Mouse (Mus musculus) urinary bladder, postnatal 14 days (tissue): ENCODE data around the gene Adam12.

Experiments
- DNase-seq: peaks from one replicate; pipeline ENCODE4 v3.0.0; 2021; ENCODE audit warnings: low spot score

Gene Adam12

DNA sequence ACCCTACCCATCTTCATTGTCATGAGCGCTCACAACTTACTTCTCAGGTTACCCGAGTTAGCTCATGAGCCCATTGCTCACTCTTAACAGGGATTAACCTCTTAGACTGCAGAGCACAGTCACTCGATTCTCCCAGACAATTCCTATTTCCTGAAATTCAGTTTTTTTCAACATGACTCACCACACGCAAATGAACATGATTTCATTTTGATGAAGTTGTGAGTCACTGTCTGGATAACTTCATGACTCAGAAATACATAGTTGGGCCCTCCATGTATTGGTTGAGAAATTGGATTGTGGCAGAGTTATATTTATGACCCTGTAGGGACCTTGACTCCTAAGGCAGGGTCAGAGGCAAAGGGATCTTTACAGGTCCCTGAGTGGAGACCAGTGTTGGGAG, 230.4 kb downstream of the Adam12 start:
- no peak for DNase-seq

DNA sequence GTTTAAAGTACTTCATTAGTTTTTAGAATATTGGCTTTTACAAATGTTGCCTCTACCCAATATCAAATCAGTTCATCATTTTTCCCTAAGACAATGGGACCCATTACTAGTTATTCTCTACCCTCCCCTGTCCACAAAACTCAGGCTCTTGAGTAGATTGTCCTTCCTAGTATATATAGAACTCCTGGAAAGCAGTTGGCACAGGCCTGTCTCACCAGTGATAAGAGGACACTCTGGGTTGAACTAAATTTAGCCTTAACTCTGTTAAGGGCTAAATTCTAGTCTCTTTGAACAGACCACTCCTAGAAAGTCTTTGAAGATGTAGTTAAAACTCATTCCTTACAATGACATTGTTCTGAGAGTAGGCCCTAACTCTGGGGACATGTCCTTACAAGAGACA, 241.0 kb downstream of the Adam12 start:
- no peak for DNase-seq

DNA sequence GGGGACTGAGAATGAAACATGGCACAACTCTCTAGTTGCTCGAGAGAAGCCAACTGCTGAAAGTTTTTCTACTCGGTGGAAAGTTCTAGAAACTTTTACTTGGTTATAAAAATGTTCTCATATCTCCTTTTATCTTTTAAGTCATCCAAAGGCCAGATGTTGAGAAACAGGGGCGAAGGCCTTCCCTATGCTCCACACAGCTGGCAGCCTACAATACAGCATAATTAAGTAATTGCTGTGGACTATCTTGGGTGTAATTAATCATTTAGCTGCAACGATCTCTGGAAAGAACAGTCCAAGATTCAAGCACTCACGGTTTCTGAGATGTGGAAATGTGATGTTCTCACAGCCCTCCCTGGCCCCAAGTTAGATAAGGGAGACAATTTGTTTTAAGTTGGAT, 243.6 kb downstream of the Adam12 start:
- peak; percentile 13 for DNase-seq

DNA sequence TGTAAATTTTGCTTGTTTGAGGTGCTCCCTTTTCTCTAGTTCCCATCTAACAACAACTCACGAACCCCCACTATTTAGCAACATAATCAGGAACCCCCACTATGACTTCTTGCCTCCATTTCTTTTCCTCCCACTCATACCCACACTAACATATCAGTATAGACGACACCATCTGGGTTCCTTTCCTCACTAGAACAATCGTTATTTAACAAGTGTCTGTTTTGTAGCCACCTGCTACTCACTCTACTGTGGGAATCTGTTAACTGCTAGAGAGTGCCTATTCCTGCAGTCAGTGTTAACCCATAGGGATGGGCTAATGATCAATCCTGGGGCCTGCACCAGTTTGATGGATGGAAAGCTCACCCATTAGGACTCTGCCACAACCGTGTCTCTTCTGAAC, 245.7 kb downstream of the Adam12 start:
- no peak for DNase-seq

DNA sequence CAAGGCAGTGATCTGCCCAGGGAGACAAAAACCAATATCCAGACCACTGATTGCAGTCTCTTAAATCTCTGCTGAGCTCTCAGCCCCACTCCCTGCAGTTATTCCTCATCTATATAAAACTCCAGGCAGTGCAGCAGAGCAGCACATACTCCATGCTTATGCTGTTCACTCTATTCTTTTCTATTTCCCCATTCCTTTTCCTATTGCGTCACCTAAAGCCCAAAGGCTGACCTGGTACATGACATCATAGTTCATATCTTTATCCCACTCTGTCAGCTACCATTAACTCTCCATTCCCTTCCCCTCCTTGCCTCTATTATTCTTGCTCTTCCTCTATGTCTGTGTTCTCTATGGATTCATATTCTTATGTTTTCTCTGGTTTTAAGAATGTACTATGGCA, 246.3 kb downstream of the Adam12 start:
- DNase-seq: no peak

DNA sequence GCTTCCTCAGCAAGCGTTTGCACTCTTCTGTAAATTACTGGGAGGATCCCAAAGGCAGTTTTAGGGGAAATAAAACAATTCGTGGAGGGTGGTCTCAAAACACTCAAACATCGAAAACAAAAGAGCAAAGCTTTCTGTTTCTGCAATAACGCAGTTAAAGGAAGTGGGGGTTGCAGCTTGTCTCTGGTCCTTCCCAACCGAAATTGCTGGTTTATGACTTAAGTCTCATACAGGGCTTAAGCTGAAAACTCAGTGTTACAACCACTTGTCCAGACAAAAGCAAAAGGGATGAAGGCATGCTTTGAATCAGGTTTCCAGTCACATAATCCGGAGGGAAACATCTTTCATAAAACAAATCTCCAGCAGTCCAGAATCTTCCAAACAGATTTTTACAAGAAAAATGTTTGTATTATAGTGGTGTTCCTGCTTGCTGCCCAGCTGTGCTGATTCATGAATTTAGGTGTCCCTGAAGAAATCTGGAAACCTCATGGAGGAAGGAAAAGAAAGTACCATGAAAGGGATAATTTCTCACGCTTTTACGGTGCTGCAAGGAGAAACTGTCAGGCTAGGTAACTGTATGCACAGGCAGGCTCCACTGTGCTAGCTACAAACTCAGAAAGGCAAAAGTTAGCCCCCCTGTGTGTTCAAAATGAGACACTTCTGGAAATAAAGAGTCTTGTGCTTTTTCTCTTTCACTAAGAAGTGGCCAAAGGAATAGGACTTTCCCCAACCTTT, 255.4 kb downstream of the Adam12 start:
- no peak for DNase-seq

DNA sequence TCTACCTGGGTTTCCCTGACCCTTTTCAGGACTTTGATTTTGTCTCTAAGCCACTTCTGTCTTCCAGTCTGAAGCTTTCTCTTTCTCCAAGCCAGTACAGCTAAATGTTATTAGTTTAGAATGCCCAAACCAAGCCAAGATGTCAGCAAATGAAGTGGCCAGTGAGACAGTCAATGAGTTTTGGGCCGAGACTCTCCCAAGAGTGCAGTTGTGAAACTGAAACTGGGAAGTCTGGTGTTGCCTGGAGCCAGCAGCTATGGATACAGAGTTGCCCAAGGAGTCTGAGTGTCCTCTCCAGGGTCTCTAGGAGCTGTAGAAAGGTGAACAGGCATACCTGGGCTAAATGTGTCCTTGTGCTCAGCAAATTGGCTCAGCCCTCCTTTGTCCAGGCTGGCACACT, 260.9 kb downstream of the Adam12 start:
- no peak for DNase-seq

DNA sequence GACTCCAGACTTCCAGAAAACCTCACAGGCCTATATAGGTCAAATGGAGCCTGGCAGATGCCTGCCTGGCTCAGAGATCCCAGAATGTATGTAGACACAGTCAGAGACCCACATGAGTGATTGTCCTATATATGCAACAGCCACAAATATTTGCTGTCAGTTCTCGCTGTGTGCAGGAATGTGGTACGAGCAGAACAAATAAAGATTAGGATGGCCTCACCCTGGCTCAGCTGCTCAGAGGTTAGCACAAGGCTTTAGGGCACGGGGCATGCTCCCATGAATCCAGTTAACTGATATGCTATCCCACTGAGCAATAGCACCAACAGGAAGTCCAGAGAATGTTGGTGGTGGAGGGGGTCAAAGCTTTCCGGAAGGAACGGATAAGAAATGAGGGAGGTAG, 261.5 kb downstream of the Adam12 start:
- no peak for DNase-seq

DNA sequence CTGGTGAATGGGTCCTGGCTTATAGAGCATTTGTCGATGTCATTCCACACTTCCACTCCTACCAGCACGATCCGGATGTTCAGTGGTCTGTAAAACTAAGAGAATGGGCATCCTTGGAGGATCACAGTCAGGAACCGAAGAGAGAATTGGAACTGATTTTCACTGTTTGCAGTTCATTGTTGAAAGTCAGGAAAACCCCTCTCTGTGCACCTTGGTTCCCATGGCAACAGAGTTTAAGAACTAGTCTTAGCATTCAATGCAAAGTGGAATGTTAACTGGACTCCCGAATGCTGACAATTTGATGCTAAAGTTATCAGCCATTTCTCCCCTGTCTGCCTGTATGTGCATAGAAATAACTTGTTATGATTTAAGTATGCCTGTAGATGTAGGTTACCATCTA, 264.0 kb downstream of the Adam12 start:
- no peak for DNase-seq

DNA sequence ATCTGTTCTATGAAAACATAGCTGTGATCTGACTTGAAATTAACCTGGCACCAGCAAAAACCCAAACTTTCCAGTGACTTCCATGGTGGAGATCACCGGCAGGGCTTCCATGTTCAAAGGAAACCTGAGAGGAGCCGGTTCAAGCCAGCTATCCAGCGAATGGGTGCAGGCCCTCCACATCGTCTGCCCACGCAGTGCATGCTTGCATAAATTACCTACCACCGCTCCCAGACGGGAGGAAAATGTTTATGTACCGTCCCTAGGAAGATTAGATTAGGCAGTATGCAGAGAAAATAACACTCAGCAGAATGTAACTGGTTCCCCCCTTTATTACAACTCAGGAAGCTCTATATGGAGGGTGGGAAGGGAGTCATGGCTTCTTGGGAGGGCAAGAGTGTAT, 268.4 kb downstream of the Adam12 start:
- no peak for DNase-seq

DNA sequence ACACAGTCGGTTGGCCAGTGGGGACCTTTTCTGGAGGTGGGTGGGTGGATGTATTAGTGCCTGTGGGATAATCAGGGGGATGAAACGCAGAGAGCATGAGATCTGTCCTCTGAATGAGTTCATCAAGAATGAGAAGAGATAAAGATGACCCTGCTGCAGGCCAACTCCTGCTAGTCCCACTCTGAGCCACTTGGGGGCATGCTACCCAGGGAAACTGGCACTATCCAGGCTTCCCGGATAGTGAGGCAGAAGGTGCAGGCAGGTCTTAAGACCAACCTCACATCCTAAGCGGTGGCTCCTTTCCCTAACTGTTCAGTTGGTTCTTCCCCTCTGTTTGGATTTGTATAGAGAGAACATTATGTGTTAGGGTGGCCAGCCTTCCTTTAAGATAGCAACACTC, 272.7 kb downstream of the Adam12 start:
- DNase-seq: no peak

DNA sequence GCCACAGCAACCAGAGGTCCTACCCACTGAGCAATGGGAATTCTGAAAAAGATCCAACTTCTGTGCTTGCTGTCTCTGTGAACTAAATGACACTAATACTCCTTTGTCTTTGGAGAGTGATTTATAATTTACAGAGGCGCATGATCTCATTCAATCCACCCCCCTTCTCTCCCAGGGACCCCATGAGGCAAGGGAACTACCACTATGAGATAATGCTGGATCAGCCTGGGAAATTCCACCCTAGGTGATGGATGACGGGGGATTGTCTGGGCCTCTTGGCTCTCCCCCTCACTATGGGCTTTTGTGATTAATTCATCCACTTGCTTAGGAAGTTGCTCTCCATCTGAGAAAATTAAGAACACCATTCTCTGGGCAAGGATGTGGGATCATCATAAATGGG, 274.1 kb downstream of the Adam12 start:
- no peak for DNase-seq

DNA sequence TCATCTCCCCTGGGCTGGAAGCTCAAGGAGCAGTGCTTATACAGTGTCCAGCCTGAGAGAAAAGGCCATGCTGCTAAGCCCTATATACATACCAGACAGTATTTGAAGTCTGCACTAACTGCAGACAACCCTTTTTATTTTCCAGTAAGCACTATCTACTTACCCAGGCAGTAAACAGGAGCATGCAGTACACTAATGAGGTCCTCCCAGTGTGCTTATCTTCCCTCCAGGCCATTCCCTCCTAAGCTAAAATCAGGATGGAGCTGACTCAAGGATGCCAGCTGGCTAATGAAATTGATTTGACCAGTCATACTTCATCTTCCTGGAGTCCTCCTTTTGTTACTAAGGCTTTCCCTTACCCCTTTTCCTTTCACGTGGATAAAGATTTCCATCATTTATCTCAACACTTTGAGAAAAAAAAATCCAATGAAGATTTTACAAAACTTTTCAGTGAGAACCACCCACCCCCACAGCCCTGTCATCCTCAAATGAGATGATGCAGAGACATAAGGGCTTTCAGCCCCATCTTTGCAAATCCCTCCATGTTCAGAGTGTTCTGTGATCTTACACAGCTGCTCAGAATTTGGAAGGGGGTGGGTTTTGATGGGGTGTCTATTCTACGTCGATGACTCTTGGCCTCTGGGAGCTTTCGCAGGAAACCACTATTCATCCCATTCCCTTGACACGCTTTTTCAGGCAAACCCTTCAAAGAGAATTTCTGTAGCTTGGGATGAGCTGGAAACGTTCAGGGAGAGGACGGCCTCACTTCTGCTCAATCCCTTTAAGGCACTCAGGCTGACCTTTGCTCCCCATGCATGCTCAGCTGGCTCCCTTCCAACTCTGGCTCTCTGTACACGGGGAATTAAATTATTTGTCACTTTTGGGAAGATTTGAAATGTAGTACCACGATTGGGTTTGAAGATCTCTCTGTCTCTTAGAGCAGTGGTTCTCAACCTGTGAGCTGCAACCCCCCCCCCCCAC, 277.5 kb downstream of the Adam12 start:
- no peak for DNase-seq

DNA sequence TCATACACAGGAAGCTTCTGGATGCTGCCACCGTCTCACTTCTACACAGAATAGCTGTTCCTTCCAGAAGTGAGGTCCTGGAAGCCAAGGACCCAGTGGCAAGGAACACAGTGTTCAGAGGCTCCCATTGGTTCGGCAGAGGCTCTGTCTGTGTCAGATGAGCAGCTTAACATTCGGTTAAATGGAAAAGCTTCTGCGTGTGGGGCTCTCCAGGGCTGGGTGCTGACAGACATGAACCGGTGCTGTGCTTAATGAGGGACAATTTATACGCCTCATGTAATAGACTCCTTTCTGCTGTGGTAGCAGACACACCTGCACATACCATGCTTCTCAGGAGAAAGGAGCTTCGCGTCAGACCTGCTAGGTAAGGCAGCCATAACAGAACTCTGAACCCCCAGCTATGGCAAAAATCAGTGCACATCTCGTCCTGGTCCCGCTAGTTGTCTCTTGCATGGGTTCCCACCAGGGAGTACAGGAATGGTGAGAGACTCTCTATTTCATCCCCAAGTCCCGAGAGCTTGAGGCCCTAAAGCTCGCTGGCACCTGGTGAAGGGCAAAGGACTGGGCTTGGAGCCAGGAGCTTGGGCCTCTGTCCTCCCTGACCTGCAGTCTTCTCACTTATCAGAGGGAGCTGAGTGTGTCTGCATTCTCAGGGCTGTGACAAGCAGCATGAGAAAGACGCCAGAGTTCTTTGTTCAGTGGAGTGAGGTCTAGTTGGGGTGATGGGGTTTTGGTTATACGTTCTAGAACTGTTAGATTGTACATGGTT, 280.0 kb downstream of the Adam12 start:
- no peak for DNase-seq

DNA sequence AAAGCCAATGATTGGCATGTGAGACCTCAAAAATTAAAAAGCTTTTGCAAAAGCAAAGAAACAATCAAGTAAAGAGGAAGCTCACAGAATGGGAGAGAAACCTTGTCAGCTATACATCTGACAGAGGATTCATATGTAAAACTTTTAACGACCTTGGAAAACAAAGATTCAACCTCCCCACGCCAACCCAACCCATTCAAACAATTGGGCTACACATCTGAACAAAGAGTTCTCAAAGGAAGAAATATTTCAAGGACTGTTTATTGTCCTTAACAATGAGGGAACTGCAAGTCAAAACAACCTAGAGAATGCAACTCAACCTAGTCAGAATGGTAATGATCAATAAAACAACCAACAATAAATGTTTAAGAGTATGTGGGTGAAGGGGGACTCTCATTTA, 284.6 kb downstream of the Adam12 start:
- DNase-seq: no peak

DNA sequence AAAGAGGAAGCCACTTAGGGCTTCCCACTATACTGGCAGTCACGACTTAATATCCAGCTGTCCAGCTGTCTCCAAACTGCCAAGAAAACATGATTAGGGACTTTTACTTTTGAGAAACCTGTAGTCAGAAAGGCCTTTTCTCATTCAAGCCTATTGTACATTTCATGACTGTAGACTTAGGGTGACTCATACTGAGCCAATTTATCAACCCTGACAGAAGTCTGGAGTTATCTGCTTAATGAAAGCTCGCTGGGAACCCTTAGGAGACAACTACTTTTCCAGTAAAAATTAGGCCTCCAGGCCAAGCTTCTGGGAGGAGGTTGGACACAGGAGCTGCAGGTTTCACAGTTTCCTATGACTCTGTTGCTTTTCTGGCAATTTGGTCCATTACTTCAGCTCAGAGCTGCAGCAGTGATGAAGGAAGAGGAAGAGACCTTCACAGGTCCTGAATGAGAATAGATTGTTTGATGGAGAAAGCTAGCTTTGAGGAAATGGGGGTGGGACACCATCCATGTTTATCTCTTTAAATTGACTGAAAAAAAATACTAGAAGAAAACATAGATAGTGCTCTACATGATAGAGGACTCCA, 285.1 kb downstream of the Adam12 start:
- no peak for DNase-seq

DNA sequence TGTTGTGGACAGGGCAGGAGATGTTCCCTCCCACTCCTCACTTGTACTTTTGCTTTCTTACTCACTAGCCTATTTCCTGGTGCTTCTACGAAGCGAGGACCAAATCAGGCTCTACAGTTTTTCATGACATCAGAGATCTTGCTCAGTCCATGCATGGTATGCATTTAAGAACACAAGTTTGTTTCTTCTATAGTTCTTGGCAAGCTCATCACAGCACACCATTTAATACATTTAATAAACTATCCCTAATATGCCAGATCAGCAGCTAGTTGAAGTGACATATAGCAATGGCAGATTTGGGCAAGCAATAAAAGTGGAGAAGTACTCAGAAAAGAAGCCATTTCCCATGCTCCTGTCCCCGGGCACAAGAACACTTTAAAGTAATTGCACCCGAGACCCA, 285.8 kb downstream of the Adam12 start:
- DNase-seq: no peak

DNA sequence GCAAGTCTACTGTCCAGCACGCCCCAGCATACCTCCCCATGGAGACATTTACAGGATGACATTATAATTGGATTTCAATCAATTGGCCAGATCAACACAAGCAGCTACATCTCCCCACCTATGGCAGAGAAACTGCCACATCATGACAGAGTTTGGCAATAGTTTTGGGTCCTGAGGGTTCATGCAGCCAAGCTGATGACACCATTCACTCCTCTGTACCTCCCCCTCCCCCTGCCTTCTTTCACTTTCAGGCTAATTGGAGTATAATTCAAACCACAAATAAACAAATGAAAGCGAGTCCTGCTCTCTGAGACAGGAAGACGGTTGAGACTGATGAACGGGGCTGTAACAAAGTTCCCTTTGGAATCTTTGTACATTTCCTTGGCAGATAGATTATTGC, 291.5 kb downstream of the Adam12 start:
- no peak for DNase-seq

DNA sequence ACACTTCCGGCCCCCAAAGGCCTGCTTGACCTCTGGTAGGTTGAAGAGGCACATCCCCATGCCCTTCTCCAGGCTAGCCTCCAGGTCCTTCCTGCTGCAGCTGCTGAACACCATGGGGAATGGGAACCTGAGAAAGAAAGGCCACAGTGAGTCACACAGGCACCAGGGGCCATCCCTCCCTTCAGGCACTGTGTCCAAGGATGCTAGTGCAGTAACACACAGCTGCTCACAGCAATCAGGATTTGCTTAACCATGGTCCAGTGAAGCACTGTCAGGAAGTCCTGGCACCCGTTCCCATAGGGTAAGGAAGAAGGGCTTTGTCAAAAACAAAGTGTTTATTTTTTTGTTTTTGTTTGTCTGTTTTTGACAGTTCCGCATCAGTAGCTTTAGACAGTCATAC, 294.5 kb downstream of the Adam12 start:
- DNase-seq: no peak

DNA sequence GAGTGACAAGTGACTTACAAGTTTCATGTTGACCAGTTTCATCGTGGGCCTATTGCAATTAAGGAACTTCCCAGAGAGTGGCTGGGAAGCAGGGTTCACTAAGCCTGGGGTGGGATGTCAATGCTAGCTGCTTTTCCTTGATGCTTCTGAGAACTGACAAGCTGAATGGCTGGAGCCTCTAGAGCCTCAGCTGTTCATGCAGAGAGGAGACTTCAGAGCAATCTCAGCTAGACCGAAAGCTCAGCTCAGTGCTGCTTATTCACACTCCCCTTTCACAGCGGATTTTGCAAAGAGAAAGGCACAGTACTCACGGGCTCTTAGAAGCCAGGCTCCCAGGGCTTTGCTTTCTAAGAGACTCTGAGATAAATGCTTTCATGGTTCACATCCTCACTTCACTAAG, 295.6 kb downstream of the Adam12 start:
- DNase-seq: no peak

DNA sequence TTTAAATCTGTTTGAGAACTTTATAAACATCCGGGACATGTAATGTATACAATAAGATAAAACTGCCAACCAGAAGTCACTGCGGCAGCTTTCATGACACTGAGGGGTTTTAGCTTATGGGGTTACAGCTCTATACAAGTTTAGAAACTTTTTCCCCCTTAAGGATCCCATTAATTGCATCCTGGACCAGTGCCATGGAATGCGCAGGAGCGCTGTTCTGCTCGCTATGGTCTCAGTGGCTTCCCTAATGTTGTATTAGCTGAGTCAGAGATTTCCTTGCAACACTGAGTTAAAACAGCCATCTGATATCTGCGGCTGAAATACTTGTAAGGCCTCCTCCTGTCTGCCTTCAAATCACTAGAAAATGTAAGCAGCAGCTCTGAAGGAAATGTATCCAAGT, 298.6 kb downstream of the Adam12 start:
- no peak for DNase-seq

DNA sequence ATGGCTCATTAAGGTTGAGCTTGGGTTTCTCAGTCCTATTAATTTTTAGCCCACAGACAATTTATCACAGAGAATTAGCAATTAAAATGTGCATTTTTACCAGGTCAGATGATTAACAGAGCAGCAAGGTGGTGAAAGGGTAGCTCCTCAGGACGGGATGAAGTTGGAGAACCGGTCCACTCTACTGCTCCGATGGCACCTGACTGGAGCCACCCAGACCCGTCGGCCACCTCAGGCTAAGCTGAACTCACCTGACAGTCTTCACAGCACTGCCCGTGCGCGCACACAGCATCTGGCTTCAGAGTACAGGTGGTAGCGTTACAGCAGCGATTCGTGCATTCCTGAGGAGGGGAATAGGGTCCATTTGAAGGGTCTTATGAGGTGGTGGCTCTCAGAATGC, 300.5 kb downstream of the Adam12 start:
- no peak for DNase-seq
